Mouse (Mus musculus) heart, adult 2 months (tissue): ENCODE results near the gene C1ra.

Source experiments
- CTCF ChIP-seq: fragments of 200-600 bp; IDR thresholded peaks from 2 replicates; pipeline ENCODE4 v1.8.1; 2022; ENCODE audit warnings: antibody characterized with exemption, mild to moderate bottlenecking, moderate library complexity
- EP300 ChIP-seq: fragments of 200-500 bp; IDR thresholded peaks from 2 replicates; pipeline ENCODE4 v1.6.1; 2011; ENCODE audit warnings: low read depth, low read length, control low read depth; ENCODE audit not compliant: insufficient read depth

DNA sequence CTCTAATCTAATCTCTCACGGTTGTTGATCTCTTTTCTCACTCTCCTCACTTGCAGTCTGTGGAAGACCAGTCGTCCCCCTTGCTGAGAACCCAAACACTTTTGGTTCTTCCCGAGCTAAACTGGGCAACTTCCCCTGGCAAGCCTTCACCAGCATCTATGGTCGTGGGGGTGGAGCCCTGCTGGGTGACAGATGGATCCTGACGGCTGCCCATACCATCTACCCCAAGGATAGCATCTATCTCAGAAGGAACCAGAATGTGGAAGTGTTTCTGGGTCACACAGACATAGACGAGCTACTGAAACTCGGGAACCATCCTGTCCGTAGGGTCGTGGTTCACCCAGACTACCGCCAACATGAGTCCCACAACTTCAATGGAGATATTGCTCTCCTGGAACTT is 3.9 kb upstream of the C1ra start:
- no peak for TF ChIP-seq CTCF
- TF ChIP-seq EP300, result no peak
